Mouse (Mus musculus) left cerebral cortex, postnatal 4 days (tissue): Measurements from ENCODE around the gene Saxo1. TPM values are rescaled to one million over a fixed set of nuclear protein-coding genes. Genes with fewer than 3 reads are reported as not detected.

Experiments used
- DNase-seq: peaks from one replicate; pipeline ENCODE4 v3.0.0-alpha.2; 2022
- intact Hi-C: fragments of 180-260 bp; cut with DNase I; formaldehyde crosslinking; loops from one replicate; pipeline ENCODE4 v1.15.1; 2025
- total RNA-seq, 2 experiments: library from RNA; stranded (reverse); gene quantifications; 2 replicates each; pipeline ENCODE4 v1.2.3; 2021

Gene Saxo1
- total RNA-seq, 2 experiments from 2014 or later, result not detected

DNA sequence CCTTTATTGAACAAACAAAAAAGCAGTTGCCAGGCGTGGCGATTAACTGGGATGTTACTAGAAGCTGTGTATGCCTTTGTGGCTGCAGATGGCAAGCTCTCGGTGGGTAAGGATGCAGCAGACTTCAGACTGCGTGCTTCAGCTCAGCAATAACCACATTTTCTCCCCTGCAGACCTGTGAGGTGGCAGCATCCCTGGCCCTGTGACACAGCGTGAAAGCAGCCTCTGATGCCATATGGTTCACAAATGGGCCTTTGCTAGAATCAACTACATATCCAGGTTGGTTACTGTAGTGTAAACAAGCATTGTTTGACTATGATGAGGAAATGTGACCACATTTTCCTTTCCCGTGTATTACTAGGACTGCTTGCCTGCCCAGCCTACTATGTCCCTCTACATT lies 29.0 kb downstream of the Saxo1 start:
- DNase-seq, result no peak
- intact Hi-C loops, result no loop called here

DNA sequence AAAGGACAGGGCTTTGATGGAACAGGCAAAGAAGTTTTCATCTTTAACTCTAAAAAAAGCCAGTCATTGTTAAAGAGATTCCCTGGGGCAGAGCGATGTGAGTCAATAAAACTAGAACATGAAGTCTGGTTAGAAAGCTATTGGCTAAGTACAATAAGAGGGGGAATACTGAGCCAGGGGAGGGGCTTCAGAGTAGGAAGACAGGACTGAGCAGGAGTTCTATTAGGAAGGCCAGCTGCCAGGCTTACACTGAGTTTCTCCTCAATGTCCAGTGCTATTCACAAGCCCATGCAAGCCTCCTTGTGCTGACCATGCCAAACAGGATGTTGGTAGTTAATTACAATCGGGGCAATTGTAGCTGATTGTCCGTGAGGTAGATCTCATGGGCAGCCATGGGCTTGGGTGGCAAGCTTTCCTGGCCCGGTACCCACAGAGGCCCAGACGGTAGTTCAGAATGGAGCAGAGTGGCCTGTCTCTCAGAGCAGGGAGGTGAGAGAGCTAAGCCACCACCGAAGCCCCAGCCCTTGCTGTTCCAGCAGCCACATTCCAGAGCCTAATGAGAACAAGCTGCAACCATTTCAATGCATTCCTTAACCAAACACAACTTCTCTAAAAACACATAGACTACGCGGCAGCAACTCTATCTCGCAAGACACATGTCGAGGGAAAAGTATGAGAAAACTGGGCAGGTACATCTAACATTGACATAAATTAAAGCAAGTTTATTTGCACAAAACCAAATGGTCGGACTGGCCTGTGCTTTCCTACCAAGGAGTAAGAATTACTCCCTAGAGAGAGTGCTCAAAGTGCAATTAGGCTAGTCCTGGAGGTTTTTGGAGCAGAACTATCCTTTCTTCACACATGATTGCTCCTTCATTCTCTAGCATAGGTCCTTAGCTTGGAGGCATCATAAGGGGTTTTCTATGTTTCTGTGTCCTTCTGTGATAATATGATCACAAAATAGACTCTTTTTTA lies 30.7 kb downstream of the Saxo1 start:
- intact Hi-C loops, result no loop called here
- no peak for DNase-seq

DNA sequence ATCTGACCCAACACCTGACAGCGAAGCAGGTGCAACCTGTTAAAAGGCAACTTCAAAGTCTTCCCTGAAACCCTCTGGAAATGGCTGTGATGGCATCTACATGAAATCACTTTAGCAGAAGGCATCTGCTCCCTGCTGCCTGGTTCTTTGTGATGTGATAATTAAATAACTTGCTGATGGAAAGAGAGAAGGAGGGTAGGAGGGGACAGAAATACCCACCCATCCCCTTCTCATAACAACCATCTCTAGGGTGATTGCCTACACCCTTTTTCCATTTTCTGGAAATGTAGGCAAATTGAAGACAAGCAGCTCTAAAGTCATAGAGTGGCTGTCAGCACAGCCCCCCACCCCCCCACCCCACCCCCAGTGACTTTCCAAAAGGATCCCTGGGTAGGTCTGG lies 33.6 kb downstream of the Saxo1 start:
- intact Hi-C loops, result no loop called here
- no peak for DNase-seq

DNA sequence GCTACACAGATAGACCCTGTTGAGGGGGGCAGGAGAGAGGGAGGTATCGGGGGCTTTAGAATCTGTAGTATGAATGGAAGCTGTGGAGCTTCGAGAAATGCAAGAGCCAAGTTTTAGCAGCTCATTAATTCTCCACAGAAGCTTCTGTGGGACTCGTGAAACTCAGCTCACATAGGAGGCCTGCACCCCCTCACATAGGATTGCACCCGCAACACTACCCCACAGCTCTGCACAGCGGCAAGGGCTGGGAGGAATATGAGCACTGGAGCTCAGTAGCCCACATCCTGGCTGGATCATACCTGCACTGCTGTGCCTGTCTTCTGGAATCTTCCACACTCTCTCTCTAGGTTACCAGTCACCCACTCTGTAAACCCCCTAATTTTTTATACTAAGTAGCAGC lies 34.4 kb downstream of the Saxo1 start:
- intact Hi-C loops, result no loop called here

DNA sequence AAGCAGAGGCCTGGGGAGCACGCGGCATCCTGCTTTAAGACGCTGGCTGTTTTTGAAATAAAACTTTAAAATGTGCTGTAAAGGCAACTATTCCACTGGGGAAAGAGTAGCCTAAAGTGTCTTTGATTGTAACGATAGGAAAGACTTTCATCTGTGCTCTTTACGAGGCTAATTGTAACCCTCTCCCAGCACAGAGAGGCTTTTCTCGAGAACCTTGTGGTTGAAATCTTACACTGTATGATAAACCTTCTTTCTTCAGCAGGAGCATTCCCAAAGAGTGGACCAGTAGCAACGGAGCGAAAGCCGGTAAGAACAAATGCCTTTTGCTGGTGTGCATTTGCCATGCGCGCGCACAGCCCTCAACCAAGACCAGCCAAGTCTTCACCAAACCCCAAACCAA lies 37.4 kb downstream of the Saxo1 start:
- DNase-seq, result no peak
- intact Hi-C loops, result no loop called here

More for the DNA sequence above, 34.4 kb downstream of the Saxo1 start:
- no peak for DNase-seq

DNA sequence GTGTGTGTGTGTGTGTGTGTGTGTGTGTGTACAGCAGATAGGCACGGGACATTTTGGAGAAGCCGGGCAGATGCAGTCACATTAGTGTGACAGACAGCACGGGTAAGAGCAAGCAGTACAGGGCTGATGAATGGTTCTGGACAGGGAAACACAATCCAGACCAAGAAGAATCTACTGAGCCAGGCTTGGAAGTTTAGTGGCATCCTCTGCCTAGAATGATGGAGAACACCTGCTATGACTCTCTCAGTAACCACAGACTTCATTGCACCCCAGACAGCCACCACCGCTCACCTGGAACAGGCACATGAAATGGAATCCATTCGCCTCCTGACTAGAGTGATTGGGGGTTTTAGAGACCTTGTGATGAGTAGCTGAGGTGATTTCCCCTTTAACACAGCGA lies 38.2 kb downstream of the Saxo1 start:
- intact Hi-C loops, result no loop called here
- no peak for DNase-seq

DNA sequence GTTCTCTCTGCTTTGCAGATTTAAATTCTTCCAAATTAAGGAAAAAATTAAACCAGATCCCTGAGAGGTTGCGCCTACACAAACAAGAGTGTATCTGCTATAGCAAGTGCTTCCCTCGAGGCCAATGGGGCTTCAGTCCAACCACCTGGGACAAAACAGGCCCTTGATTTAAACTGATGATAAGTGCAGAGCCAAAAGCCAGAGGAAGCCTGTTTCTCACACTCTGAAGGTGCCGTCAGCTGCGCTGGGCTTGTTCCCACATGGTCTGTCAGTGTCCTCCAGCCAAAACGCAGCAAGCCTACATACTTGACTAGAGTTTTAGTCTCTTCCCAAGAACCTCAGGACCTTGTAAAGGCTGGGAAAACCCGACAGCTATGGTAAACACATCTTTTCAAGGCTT lies 53.5 kb downstream of the Saxo1 start:
- intact Hi-C loops, result no loop called here

DNA sequence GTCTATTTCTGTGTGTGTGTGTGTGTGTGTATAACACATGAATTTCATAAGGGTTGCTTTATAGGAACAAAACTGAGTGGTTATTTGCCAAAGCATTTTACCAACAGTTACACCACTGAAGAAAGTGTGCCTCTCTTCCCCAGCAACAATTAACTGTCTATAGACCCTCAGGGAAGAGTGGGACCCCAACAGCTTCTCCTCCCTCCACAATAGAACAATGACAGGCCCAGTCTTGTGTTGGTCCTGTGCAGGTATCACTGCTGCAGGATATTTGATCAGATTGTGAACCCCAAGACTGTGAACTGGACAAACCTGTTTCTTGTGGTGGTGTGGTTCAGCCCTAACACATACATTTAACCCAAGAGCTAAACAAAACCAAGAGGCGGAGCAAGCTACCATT lies 58.6 kb downstream of the Saxo1 start:
- intact Hi-C loops, result no loop called here
- DNase-seq, result no peak

More for the DNA sequence above, 53.5 kb downstream of the Saxo1 start:
- DNase-seq, result peak; percentile 22

DNA sequence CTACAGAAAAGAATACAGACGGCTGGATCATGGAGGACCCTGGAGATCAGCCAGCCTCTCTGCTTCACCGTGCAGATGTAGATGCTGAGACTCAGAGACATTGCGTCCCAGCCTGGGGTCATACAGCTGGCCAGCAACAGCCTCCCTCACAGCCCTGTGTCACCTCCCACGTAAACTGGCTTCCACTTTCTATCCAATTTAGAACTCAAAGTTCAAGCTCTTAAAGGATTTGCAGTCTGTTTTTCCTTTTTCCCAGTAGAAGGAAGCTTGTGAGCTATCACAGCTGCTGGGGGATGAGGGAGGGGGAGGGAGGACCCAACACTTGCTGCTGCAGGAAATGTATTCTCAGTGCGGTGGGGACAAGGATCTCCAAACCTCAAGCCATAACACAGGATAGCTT lies 59.4 kb downstream of the Saxo1 start:
- intact Hi-C loops, result no loop called here
- DNase-seq, result no peak

DNA sequence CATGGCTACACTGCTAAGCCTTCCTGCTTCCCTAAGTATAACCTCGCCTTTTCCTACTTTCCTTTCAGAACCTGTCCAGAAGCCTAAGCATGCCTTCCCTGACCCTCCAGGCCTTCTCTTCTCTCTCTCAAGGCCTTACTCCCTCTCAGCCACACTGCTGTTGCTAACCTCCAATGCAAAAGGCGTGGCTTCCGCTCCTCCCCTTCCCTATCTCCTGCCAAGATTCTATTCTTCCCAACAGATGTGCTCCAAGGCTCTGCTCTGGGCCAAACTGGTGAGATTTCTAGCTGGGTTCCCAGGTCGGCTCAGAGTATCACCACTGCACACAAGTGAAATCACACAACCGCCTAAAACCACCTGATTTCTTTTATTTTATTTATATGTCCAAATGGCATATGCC lies 69.0 kb downstream of the Saxo1 start:
- intact Hi-C loops, result no loop called here
- DNase-seq, result no peak

DNA sequence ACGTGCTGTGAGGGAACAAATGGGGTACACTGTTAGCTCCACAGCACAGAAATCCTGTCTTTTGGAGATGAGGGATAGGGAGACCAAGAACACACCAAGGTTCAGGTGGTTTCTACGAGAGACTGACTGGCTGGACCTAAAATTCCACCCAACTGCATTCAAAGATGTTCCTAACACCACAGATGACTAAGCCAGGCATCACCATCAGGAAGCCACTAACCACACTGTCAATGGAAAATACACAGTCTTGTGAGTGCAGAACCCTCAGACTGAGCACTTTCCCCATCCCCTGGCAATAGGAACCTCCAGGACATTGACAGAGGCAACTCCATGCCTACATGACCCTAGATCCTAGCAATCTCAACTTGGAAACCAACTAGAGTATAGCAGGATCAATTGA lies 71.2 kb downstream of the Saxo1 start:
- DNase-seq, result no peak
- intact Hi-C loops, result no loop called here

DNA sequence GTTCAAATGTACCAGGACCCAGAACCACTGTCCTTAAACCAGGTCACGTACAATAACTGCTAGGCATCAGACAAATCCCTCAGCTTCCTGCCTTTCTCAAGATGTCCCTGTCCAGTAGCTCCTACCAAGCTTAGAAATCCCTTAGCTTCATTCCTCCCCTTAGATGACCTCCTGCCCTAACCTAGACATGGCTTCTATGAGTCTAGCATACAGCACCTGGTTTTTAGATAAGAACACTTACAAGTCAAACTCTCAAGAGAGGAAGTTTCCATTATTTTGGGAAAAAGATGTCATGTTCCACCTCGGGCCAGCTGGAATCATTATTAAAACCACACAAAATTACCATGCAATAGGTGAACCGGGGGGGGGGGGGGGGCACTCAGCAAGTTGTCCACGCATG lies 71.6 kb downstream of the Saxo1 start:
- no peak for DNase-seq
- intact Hi-C loops, result no loop called here

DNA sequence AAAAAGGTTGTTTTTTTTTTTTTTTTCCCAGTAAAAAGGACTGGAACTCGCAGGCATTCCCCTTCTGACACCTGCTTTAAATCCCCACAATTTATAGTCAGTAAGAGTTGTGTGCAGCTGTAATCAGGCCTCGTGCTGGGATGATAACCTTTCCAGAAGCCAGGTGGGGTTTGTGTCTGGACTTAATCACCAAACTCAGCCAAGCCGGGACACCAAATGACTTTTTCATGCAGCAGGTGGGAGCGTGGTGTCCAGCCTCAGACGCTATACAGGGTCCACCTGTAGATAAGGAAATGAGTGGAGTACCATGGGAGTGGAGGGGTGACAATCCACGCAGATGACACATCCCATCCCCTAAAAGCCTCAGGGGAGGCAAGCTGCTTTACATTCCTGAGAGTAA lies 73.1 kb downstream of the Saxo1 start:
- intact Hi-C loops, result no loop called here
- DNase-seq, result no peak

DNA sequence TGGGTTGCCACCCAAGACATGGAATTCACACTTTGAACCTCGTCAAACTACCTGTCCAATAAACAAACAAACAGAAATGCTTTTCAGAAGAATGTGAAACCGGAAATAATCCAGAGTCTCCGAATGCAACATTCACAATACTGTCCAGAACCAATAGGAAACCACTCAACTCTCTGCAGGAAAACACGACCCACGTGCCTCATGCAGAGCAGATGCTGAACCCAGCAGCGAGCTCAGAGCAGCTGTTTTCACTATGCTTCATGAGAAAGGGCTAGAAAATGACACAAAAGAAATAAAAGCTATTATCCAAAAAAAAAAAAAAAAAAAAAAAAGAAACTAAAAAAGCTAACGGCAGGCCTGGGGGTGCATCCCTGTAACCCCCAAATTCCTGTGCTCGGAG lies 74.4 kb downstream of the Saxo1 start:
- DNase-seq, result no peak
- intact Hi-C loops, result no loop called here

DNA sequence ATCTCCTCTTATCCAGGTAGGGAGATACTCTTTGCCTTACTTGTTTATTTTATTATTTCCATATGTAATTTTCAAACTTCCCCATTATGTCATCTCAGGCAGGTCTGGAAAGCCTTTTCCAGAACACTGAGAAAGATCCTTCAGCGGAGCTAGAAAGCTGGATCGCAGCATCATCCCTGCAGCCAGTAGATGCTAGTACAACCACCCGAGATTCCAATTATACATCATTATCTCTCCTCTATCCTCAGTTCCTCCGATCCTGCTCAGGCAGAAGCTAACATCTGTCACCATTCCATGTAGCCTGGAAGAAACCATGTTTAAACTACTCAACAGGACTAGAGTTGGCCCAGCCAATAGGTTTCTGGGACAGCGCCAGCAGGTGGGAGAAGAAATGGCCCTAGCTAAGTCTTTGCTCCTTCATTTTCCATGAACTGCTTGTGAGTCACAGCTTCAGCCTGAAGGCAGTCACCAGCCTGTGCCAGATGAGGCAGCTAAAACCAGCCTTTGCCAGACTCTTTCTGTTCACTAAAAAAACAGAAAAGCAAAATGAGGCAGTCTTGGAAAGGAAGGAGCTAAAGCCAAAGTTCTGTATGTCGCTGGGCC lies 75.0 kb downstream of the Saxo1 start:
- intact Hi-C loops, result no loop called here
- DNase-seq, result no peak

DNA sequence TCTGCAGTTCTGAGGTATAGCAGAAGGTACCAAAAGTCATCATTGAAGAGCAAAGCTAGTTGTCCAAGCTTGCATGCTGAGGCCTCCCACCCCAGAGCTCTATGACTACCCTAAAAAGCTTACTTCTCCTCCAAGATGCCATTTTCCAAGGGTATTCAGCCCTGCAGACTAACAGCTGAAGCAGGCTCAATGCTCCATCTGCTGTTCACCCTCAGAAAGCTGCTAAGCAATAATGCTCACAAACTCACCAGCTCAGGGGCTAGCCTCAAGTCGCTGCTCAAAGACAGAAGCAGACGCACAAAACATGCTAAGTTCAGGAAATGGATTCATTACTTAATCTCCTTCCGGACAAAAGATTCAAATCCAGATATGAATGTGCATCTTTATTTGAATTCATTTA lies 77.2 kb downstream of the Saxo1 start:
- peak; percentile 14 for DNase-seq
- intact Hi-C loops, result no loop called here

DNA sequence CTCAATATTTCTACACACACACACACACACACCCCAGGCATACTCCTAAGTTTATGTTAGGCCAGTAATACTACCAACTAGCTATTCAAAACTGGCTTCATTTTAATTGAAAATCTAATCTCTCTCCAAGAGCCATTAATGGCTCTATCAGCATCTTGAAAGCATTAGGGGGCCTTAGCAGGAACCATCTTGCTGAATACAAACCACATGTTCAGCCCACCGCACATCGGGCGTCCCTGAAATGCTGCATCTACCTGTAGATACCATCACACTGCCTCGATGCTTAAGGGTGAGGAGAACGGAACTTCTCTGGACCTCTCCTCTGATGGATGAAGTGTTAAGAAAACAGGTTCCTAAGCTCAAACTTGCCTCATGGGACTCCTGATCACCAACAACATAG lies 93.3 kb downstream of the Saxo1 start:
- DNase-seq, result no peak
- intact Hi-C loops, result no loop called here

DNA sequence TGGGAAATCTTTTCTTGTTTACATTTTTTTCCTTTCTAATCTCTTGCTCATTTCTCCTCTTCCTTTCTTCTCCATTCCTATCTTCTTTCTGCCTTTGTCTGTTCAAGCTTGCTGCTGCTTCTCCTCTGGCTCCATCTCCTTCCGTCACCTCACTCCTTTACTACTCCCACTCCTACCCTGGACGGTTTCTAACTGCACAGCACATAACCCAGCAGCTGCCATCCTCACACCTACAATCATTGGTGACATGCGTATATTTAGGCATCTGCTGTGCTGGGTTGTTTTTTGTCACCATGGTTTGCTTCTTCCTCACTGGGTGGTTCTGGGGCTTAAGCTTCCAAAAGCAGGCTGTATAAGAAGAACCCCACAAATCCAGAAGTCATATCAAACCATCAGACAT lies 107.7 kb downstream of the Saxo1 start:
- intact Hi-C loops, result no loop called here
- DNase-seq, result no peak

DNA sequence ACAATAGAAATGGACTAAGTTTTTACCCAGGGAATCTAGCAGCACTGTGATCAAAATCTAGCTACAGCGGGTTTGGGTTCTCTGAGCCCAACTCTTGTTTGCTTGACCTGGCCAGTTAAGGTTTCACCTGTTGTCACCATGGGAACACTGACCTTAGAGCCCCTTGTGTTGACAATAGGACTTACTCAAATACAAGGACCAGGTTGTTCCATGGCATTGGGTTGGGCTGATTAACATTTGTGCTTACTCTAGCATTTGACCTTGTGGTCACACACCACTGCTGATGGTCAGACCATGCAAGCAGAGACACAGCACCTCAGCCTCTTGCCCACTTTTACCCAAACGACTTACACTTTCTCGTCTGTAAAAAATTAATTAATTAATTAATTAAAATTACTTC lies 121.8 kb downstream of the Saxo1 start:
- intact Hi-C loops, result no loop called here
- DNase-seq, result no peak

DNA sequence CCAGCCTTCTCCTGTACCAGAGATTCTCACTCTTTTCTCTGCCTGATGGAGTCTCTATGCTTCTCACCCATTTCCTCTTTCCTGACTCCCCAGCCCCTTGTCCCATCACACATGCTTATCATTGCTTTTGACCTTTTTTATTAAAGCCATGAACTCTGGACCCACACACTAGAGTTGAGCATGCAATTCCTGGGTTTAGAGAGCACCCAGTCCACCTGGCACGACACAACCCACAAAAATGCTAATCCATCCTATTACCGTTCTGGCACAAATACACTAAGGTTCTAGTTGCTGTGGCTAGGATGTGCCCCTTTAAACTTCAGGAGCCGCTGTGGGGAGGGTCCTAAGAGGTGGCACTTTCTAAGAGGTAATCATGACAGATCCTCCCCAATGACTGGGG lies 122.5 kb downstream of the Saxo1 start:
- intact Hi-C loops, result no loop called here

DNA sequence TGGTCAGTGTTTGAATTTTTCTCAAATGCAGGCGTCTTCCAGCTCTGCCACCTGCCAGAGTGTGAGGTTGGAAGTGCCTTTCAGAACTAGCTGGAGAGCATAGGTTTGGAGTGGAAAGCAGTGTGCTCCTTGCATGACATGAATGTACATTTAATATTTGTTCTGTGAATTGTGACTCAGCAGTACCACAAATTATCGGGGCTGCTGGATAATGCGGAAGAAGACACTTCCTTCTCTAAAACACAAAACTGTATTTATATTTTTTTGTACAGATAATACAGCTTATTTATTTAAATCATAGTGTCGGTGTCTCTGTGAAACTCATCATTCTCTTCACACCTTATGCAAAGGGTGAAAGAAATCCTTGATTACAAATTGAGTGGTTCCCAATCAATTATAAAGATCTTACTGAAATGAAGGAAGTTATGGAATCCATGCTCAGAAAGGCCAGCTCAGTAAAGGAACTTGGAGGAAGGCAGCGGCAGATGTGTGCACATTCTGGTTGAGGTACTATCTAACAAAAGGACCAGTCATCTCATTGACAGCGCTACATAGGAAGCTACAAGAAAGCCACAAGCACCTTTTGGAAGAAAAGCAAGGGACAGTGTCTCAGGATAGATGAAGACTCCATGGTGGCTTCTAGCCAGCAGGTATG lies 129.9 kb downstream of the Saxo1 start:
- intact Hi-C loops, result no loop called here
- DNase-seq, result no peak

More for the DNA sequence above, 122.5 kb downstream of the Saxo1 start:
- DNase-seq, result no peak

DNA sequence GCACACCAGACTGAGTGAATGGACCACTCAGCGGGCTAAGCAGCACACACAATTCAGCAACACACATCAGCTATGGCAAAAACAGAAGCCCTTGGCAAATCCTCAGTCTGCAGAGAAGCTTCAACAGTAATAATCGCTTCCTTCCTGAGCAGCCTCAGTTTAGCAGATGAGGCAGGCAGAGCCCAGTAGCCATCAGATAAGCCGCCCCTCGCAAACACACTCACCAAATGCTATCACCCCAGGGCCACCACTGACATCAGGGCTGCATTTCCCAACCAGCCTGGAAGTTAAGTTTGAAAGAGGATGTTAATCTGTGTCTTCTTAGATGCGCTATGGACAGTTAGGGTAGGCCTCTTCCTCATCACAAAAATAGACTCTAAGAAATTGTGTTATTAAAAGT lies 130.8 kb downstream of the Saxo1 start:
- intact Hi-C loops, result no loop called here
- DNase-seq, result no peak
